ENCODE assay signal across 26 mouse cellular contexts in the genomic region with DNA sequence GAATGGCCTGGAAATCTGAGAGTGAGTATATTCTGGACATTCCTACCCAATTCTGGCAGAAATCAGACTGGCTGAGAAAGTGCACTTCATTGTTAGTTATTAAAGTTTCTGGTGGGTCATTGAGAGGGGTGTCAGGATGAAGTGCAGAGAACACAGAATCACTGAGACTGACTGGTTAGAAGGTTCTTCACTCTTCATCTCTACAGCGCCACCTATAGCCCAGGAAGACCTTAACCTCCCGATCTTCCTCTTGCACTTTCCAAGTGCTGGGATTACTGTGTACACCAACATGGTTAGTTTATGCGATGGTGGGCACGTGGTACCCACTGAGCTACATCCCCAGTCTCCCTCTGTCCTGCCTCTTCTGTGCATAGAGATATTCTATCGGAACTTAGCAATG.
DNase-seq lines count a peak whose midpoint lies in the region; ATAC-seq and TF ChIP-seq lines count a peak whose summit lies in the region.
"Had no signal": no experiment of that assay in that cellular context is flagged by ENCODE, and none has a peak within 500 bp of the region (broad histone marks: within the 10 kb centered on the region; RNA-seq: fewer than 3 reads in every experiment).

No protein-coding gene starts in this region.

- no peak for TF ChIP-seq RAD21 in CH12.LX (IDR thresholded peaks at IDR 0.05; ENCODE audit: low read depth, low read length)

- WGBS in liver, postnatal 0 days (ENCODE audit: insufficient replicate concordance), result 78% methylated on average over 5 of the region's 5 CpGs
- 75% methylated on average over 5 of the region's 5 CpGs for WGBS in liver, embryonic 12.5 days (ENCODE audit: insufficient replicate concordance)
- 92% methylated on average over 5 of the region's 5 CpGs for WGBS in stomach, postnatal 0 days

- no peak for ATAC-seq in liver, postnatal 0 days
- ATAC-seq in liver, embryonic 12.5 days, result no peak
- no peak for ATAC-seq in stomach, postnatal 0 days (ENCODE audit: low FRiP score, low TSS enrichment)
- ATAC-seq in cerebellum, adult (ENCODE audit: insufficient number of reproducible peaks, low FRiP score, low TSS enrichment), result no peak
- ATAC-seq: forebrain, postnatal 0 days; intestine, embryonic 16.5 days; midbrain, embryonic 16.5 days had no signal

- dilution Hi-C loops in CH12.LX (cut with MboI; ENCODE audit: extremely low pct_ligation_motif_present, extremely low pct_unique_long_range_greater_than_20kb, low sequenced_read_pairs), result no loop called here

- peak; percentile 14; the same call in 1 of the 2 replicates for TF ChIP-seq CTCF in liver, postnatal 0 days (IDR thresholded peaks at IDR 0.05; ENCODE audit: low read depth)
- TF ChIP-seq CTCF in CH12.LX (conservative IDR thresholded peaks at IDR 0.05 in 1 of 2, IDR thresholded peaks at IDR 0.05 in 1 of 2; ENCODE audit: low read depth in 2 of 2, low read length in 2 of 2), result peak; percentile 18 to 50; a peak in 2 of 4 replicates
- peak; percentile 23; the same call in 1 of the 2 replicates for TF ChIP-seq CTCF in stomach, postnatal 0 days (IDR thresholded peaks at IDR 0.05; ENCODE audit: low read depth)

- no peaks in the 10 kb centered on the region for H3K79me2 ChIP-seq in CH12.LX (replicated peaks; ENCODE audit: control insufficient read depth, extremely low read depth, insufficient read depth, poor library complexity, severe bottlenecking)

- DNase-seq in liver, postnatal 0 days, result no peak
- DNase-seq in CH12.LX (ENCODE audit: extremely low read depth) (peak; percentile 8), ES-E14 (ENCODE audit: low read depth, low spot score) (peak; percentile 41)
- no peak for DNase-seq in stomach, postnatal 0 days (ENCODE audit: low spot score)
- DNase-seq in left cerebral cortex, adult 11 months (ENCODE audit: low spot score), result no peak
- DNase-seq: adrenal gland, adult 2 months; adrenal gland, postnatal 36 days; cerebellum, adult 2 months; cerebellum, postnatal 14 days; forebrain, postnatal 0 days; gastrocnemius, postnatal 10 days; kidney, postnatal 25 days; lung, postnatal 36 days; thymus, adult 18-20 months; thymus, postnatal 25 days had no signal

- no peak for TF ChIP-seq EP300 in liver, postnatal 0 days (IDR thresholded peaks at IDR 0.05; ENCODE audit: low read depth)
- TF ChIP-seq EP300 in CH12.LX (IDR thresholded peaks at IDR 0.05; ENCODE audit: low read length), result no peak
- TF ChIP-seq EP300 in stomach, postnatal 0 days (optimal IDR thresholded peaks at IDR 0.05), result no peak

- no peak for TF ChIP-seq POLR2A in CH12.LX (IDR thresholded peaks at IDR 0.05; ENCODE audit: low read depth, low read length)

- no peak overlapping the region for H3K9ac ChIP-seq in liver, postnatal 0 days (replicated peaks)
- H3K9ac ChIP-seq in liver, embryonic 12.5 days, result no peak overlapping the region
- H3K9ac ChIP-seq in CH12.LX (ENCODE audit: insufficient read depth, low read depth) (no peak overlapping the region), ES-E14 (ENCODE audit: insufficient read depth, low read depth, low read length, poor library complexity, severe bottlenecking) (no peak overlapping the region)
- H3K9ac ChIP-seq in stomach, postnatal 0 days (ENCODE audit: low read length), result no peak overlapping the region
- H3K9ac ChIP-seq: embryonic facial prominence, embryonic 15.5 days; forebrain, embryonic 12.5 days; forebrain, postnatal 0 days; heart, embryonic 15.5 days; hindbrain, embryonic 12.5 days; limb, embryonic 12.5 days had no signal

- no peaks in the 10 kb centered on the region for H3K27me3 ChIP-seq in liver, postnatal 0 days (ENCODE audit: insufficient read depth, low read length)
- H3K27me3 ChIP-seq in liver, embryonic 12.5 days (replicated peaks), result no peaks in the 10 kb centered on the region
- H3K27me3 ChIP-seq in CH12.LX (replicated peaks), result no peaks in the 10 kb centered on the region
- no peaks in the 10 kb centered on the region for H3K27me3 ChIP-seq in stomach, postnatal 0 days (ENCODE audit: control insufficient read depth, insufficient read depth, low read length)
- H3K27me3 ChIP-seq: embryonic facial prominence, embryonic 15.5 days; forebrain, embryonic 12.5 days; heart, embryonic 15.5 days; hindbrain, embryonic 12.5 days; limb, embryonic 12.5 days had no signal

- H3K27ac ChIP-seq in liver, postnatal 0 days (ENCODE audit: low read depth), result no peak overlapping the region
- no peak overlapping the region for H3K27ac ChIP-seq in liver, embryonic 12.5 days
- H3K27ac ChIP-seq in CH12.LX (ENCODE audit: insufficient read depth, low read depth) (no peak overlapping the region), ES-E14 (ENCODE audit: insufficient read depth, low read depth, low read length, poor library complexity, severe bottlenecking) (no peak overlapping the region)
- H3K27ac ChIP-seq in stomach, postnatal 0 days (replicated peaks), result no peak overlapping the region
- H3K27ac ChIP-seq: embryonic facial prominence, embryonic 15.5 days; forebrain, embryonic 12.5 days; heart, embryonic 10.5 days; heart, embryonic 15.5 days; hindbrain, embryonic 12.5 days; limb, embryonic 12.5 days had no signal

- H3K4me1 ChIP-seq in liver, postnatal 0 days (ENCODE audit: insufficient read depth), result no peaks in the 10 kb centered on the region
- H3K4me1 ChIP-seq in liver, embryonic 12.5 days, result no peaks in the 10 kb centered on the region
- H3K4me1 ChIP-seq in CH12.LX (ENCODE audit: control insufficient read depth in 1 of 2, insufficient read depth in 2 of 2) (peaks cover 2 to 8% of the 10 kb centered on the region in 2 experiments; a peak in 2 of 4 replicates), ES-E14 (ENCODE audit: control insufficient read depth in 2 of 2, insufficient read depth in 2 of 2, low read length in 2 of 2, poor library complexity in 1 of 2) (peaks cover 0 to 10% of the 10 kb centered on the region in 2 experiments; a peak in 1 of 4 replicates)
- no peaks in the 10 kb centered on the region for H3K4me1 ChIP-seq in stomach, postnatal 0 days (replicated peaks; ENCODE audit: control insufficient read depth, insufficient read depth)
- H3K4me1 ChIP-seq: embryonic facial prominence, embryonic 15.5 days; heart, embryonic 10.5 days; heart, embryonic 15.5 days; hindbrain, embryonic 12.5 days had no signal

- in situ Hi-C loops in CH12.LX (cut with MboI; ENCODE audit: low pct_ligation_motif_present, low pct_unique_long_range_greater_than_20kb, low sequenced_read_pairs) (no loop called here), ES-E14 (cut with MboI; ENCODE audit: low sequenced_read_pairs in 2 of 2, unreplicated experiment in 2 of 2) (no loop called here)

- no peak overlapping the region for H3K4me3 ChIP-seq in liver, postnatal 0 days (ENCODE audit: low read depth, low read length)
- no peak overlapping the region for H3K4me3 ChIP-seq in liver, embryonic 12.5 days
- H3K4me3 ChIP-seq in CH12.LX (replicated peaks in 1 of 3; ENCODE audit: low read depth in 2 of 3, low read length in 2 of 3, poor library complexity in 1 of 3), result no peak overlapping the region
- H3K4me3 ChIP-seq in ES-E14 (ENCODE audit: insufficient read depth in 1 of 2, low read depth in 1 of 2, low read length in 2 of 2, poor library complexity in 1 of 2, severe bottlenecking in 1 of 2), result no peak overlapping the region
- no peak overlapping the region for H3K4me3 ChIP-seq in stomach, postnatal 0 days (ENCODE audit: low read depth, low read length)
- H3K4me3 ChIP-seq: embryonic facial prominence, embryonic 15.5 days; forebrain, embryonic 12.5 days; heart, embryonic 10.5 days; heart, embryonic 15.5 days; hindbrain, embryonic 12.5 days; limb, embryonic 12.5 days had no signal

- no peaks in the 10 kb centered on the region for H3K9me3 ChIP-seq in liver, postnatal 0 days (ENCODE audit: low read length)
- no peaks in the 10 kb centered on the region for H3K9me3 ChIP-seq in liver, embryonic 12.5 days (replicated peaks)
- no peaks in the 10 kb centered on the region for H3K9me3 ChIP-seq in CH12.LX (replicated peaks; ENCODE audit: low read length)
- H3K9me3 ChIP-seq in ES-E14 (ENCODE audit: control insufficient read depth, insufficient read depth, low read depth, low read length), result no peaks in the 10 kb centered on the region
- H3K9me3 ChIP-seq in stomach, postnatal 0 days (ENCODE audit: control insufficient read depth, low read length), result no peaks in the 10 kb centered on the region
- H3K9me3 ChIP-seq: embryonic facial prominence, embryonic 15.5 days; forebrain, embryonic 12.5 days; heart, embryonic 10.5 days; heart, embryonic 15.5 days; hindbrain, embryonic 12.5 days; limb, embryonic 12.5 days had no signal

- H3K4me2 ChIP-seq in liver, postnatal 0 days (ENCODE audit: low read depth, low read length), result no peak overlapping the region
- H3K4me2 ChIP-seq in liver, embryonic 12.5 days, result no peak overlapping the region
- H3K4me2 ChIP-seq in CH12.LX (ENCODE audit: insufficient read depth, low read depth, poor library complexity, severe bottlenecking), result no peak overlapping the region
- no peak overlapping the region for H3K4me2 ChIP-seq in stomach, postnatal 0 days (replicated peaks; ENCODE audit: low read depth)
- H3K4me2 ChIP-seq: embryonic facial prominence, embryonic 15.5 days; forebrain, embryonic 12.5 days; heart, embryonic 15.5 days; hindbrain, embryonic 12.5 days; limb, embryonic 12.5 days; midbrain, embryonic 11.5 days had no signal

- H3K36me3 ChIP-seq in liver, postnatal 0 days (replicated peaks; ENCODE audit: insufficient read depth, low read length), result no peaks in the 10 kb centered on the region
- H3K36me3 ChIP-seq in liver, embryonic 12.5 days, result no peaks in the 10 kb centered on the region
- H3K36me3 ChIP-seq in CH12.LX (replicated peaks in 1 of 2; ENCODE audit: control insufficient read depth in 1 of 2, insufficient read depth in 1 of 2, low read length in 1 of 2) (no peaks in the 10 kb centered on the region), ES-E14 (ENCODE audit: control insufficient read depth, insufficient read depth, low read length, poor library complexity, severe bottlenecking) (no peaks in the 10 kb centered on the region)
- no peaks in the 10 kb centered on the region for H3K36me3 ChIP-seq in stomach, postnatal 0 days (ENCODE audit: control insufficient read depth, insufficient read depth, low read length)
- H3K36me3 ChIP-seq: embryonic facial prominence, embryonic 15.5 days; forebrain, embryonic 12.5 days; heart, embryonic 10.5 days; heart, embryonic 15.5 days; hindbrain, embryonic 12.5 days; limb, embryonic 12.5 days had no signal

TF ChIP-seq in CH12.LX, 34 proteins besides CTCF, POLR2A, EP300 and RAD21:
- TF ChIP-seq ZMIZ1 (IDR thresholded peaks at IDR 0.05; ENCODE audit: low read depth, low read length), result no peak
- no peak for TF ChIP-seq BHLHE40 (IDR thresholded peaks at IDR 0.05; ENCODE audit: low read depth, low read length)
- no peak for TF ChIP-seq TCF12 (IDR thresholded peaks at IDR 0.05; ENCODE audit: low read depth, low read length)

TF ChIP-seq in ES-E14, 5 proteins besides CTCF, POLR2A, EP300 and RAD21:
- no peak for TF ChIP-seq HCFC1 (IDR thresholded peaks at IDR 0.05; ENCODE audit: borderline replicate concordance, insufficient read depth, low read length)
- no peak for TF ChIP-seq ZC3H11A (IDR thresholded peaks at IDR 0.05; ENCODE audit: borderline replicate concordance, low read depth, low read length)
- TF ChIP-seq ZNF384 (IDR thresholded peaks at IDR 0.05; ENCODE audit: low read depth, low read length), result no peak
- no peak for TF ChIP-seq MAFK (IDR thresholded peaks at IDR 0.05; ENCODE audit: insufficient read depth, low read depth, low read length)
- no peak for TF ChIP-seq CHD2 (IDR thresholded peaks at IDR 0.05; ENCODE audit: low read depth, low read length)

Comparison
In these comparisons a context has a peak if more than half of its experiments do, and no peak if none do; other contexts are left out.
1. DNase-seq: peak in CH12.LX (single experiment) and ES-E14 (single experiment); none in liver, postnatal 0 days (single experiment), stomach, postnatal 0 days (single experiment) and left cerebral cortex, adult 11 months (single experiment).
2. Peak in every context shown above with its lines, with median percentiles within 50 percentile points of each other: CTCF ChIP-seq.